Mouse (Mus musculus): ENCODE results near the gene Fam69a. TPM values are rescaled to one million over a fixed set of nuclear protein-coding genes. Genes with fewer than 3 reads are reported as not detected.

Gene Fam69a
- total RNA-seq, 2 experiments from 2014 or later, result 5.2 to 8.1 TPM

GRCm38 (mm10) chr5:107904325-107904724 is 82.6 kb downstream of the Fam69a start:
- DNase-seq, result no peak

DNA sequence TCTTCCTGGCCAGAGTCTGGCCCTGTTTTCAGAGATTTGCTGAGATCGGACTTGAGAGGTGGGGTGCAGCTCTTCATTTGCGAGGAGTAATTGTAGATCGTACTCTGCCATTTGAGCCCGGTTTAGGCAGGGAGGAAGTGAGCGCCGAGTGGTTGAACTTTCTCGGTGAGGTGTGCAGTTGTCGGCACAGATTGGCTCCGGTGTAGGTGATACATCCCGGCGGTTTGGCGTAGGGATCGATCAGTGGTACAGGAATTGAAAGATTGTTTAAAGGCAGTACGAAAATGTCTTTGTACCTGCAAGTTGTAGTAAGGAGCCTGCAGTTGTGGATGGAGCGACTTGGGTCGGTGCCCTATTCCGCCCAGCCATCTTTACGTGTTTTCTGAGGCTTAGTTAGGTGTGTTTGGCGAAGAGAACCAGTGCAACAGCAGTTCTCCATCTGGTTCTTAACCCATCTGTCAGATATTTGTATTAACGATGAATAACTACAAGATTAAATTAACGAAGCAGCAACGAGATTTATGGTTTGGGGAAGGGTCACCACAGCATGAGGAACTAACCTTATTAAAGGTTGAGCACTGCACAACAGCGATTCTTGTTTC is 85.8 kb downstream of the Fam69a start:
- no peak for DNase-seq

GRCm38 (mm10) chr5:107900206-107901013 is 86.5 kb downstream of the Fam69a start, which contains the start of gene Rpl5:
Gene Rpl5 (plus strand): TSS chr5:107900502.
- DNase-seq, result peak; percentile 95 to 96

GRCm38 (mm10) chr5:107896265-107896664 is 90.6 kb downstream of the Fam69a start:
- no peak for DNase-seq

DNA sequence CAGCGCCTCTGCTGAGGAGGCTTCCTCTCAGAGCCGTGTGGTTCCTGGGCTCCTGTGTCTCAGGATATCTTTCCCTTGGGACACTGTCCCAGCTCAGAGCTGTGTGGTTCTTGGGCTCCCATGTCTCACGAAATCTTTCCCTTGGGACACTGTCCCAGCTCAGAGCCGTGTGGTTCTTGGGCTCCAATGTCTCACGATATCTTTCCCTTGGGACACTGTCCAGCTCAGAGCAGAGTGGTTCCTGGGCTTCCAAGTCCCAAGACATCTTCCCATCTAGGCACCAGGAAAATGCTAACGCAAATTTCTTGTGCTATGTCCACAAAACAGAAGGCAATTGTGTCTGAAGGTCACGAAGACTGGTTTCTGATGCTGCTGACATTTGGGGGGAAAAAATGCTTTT is 92.2 kb downstream of the Fam69a start:
- DNase-seq, result peak; percentile 1 to 18

- peak in 1 of 2 experiments; percentile 13 for DNase-seq
Observed at GRCm38 (mm10) chr5:107891515-107891914, 95.4 kb downstream of the Fam69a start.

- DNase-seq, result no peak
Observed at GRCm38 (mm10) chr5:107889994-107890888, 96.6 kb downstream of the Fam69a start.

GRCm38 (mm10) chr5:107880710-107881109 is 106.2 kb downstream of the Fam69a start:
- DNase-seq, result no peak

GRCm38 (mm10) chr5:107877053-107877452 is 109.8 kb downstream of the Fam69a start:
- no peak for DNase-seq

DNA sequence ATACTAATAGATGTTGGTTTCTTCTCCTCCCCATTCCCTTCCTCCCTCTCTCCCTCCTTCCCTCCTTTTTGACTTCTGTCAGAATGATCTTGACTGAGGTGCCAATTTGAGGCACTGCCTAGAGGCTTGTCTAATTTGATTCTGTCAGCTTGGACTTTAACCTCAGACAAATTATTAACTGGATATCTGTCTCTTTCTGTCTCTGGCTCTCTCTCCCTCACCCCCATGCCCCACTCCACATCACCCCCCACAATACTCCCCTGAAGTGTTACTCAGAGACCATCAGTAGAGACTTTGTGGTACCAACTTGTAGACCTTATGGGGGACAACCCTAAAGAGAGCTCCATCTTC is 111.6 kb downstream of the Fam69a start:
- DNase-seq, result no peak

DNA sequence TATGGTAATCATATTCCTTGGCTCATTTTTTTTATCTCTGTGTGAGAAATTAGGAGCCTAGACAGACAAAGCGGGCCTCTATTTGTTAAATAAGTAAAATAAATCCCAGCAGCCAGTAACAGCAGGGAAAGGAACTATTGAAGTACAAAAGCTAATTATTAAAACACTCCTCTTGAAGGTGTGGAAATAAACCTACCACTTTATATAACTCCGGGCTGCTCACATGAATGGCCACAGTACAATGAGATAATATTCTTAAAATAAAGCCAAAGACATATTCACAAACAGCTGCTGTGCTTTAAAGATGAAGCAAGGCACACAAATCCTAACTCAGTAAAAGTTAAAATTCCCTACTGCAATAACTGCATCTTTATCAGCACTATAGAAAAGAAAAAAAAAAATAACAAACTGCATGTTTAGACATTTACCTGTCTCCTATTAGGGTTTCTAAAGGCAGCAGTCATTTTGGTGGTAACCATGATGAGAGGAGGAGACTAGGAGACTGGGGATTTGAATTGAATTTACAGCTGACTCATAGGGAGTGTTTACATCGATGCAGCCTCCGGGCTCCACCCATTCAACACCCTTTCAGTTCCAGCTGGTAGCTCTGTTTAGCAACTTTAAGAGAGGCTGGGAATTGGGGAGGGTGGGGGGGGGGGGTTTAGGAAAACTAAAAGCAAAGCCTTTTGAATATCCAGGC is 112.2 kb downstream of the Fam69a start, which contains the start of gene Evi5:
Evi5 (minus strand) TSS at position 547 of the 700 bp plus-strand sequence.
- DNase-seq, result no peak

DNA sequence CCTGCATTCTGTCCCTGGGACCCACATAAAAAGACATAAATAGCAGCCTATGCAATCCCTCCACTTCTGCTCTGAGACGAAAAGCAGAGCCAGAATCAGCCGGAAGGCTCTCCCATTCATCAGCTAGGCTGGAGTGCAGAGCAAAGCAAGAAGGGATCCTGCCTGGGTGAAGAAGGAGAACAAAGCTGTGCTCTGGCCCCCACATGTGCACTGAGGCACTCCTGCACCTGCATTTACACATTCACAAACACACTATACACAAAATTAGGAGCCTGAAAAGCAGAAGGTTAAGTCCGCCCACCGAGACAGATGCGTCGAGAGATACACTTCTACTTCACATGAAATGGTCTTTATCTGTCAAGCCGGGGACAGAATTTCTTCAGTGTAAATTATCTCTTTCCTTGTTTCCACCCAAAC is 113.0 kb downstream of the Fam69a start:
- DNase-seq, result no peak

DNA sequence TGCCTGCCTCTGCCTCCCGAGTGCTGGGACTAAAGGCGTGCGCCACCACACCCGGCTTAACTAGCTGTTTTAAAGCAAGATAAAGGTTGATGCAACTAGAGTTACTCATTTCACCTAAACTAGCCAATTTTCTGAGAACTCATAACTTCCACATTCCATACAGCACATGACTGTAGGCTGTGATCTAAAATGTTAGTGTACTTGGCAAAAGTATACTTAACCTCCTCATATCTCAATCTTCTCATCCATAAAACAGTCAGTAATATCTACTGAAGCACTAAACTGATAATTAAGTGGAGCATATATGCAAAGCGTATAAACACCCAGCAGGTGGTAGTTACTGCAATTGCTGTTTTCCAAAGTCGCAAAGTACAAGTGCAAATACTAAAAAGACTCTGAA is 113.6 kb downstream of the Fam69a start:
- no peak for DNase-seq

DNA sequence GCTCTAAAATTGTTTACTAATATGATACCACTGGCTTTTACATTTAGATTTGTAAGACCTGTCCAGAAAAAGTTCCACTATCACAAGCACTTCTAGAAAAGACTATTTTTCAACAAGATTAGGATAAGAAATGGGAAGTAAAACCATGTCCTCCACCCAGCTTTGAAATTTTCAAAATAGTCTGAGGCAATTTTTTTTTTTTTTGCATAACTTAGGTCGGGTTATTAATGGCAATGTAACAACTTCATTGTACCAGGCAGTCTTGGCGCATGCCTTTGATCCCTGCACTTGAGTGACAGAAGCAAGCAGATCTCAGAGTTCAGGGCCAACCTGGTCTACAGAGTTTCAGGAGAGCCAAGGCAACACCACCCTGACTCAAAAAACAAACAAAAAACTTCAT is 117.2 kb downstream of the Fam69a start:
- peak; percentile 13 to 17 for DNase-seq

GRCm38 (mm10) chr5:107868905-107869424 is 117.9 kb downstream of the Fam69a start:
- peak; percentile 96 to 97 for DNase-seq

- DNase-seq, result peak; percentile 78 to 79
Observed at GRCm38 (mm10) chr5:107867970-107868904, 118.6 kb downstream of the Fam69a start.

DNA sequence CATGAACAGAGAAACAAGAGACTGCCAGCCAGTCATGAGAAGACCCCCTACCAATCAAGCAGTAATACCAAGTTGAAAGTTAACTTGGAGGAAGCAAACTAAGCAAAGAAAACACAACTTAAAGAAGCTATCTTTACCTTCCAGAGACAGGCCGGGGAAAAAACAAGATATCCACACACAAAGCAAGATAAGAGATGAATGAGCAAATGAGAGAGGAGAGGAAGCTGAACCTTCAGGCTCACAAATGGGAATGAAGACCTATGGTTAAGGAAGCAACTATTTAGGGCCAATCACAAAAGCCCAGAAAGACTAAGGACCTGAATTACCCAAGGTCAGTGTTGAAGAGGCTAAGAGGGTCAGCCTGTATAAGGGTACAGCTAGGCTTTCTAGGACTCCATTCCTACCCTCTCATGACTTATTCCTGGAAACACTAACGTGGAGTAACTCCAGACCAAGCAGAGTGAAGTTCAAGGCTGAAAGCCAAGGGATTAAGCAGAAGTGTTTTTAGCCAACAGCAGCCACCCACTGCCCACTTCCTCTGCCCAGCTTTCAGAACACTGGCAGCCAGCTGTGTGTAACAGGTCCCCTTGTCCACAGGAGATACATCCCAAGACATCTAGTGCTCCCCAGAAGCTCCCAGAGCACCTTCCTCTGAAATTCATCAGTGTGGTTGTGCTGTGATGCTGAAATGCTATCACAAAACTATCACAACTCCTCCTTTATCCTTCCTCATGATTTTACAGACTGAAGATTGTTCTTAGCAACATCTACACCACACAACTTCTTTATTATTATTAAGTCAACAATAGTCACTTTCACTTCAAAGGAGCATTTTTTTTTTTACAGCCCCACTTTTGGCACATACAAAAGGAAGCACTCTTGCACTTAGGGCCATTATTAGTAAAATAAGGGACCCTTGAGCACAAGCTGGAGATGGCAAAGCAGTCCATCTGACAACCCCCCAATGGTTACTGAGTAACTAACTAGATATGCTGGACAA is 120.5 kb downstream of the Fam69a start:
- DNase-seq, result peak; percentile 24 to 40

GRCm38 (mm10) chr5:107863971-107864370 is 122.9 kb downstream of the Fam69a start:
- DNase-seq, result peak in 1 of 2 experiments; percentile 5

DNA sequence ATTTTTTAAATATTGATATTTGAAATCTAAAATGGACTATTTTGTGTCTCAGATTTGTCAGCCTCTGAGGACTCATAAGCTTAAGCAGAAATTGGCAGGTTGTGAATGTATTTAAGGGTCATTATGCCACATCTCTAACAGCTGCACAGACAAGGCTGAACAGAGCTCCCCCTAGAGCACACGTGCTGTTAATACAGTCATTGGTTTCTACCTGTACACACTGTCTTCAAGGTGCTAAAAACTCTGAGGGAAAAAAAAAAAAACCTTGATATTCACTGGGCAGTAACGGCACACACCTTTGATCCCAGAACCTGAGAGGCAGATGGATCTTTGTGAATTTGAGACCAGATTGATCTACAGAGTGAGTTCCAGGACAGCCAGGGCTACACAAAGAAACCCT is 127.9 kb downstream of the Fam69a start:
- DNase-seq, result peak in 1 of 2 experiments; percentile 9

All from adrenal gland, postnatal 36 days (tissue).